Mouse (Mus musculus) bone marrow macrophage, adult 2 months (primary cell): ENCODE results near the gene Sept6. TPM values are rescaled to one million over a fixed set of nuclear protein-coding genes. Genes with fewer than 3 reads are reported as not detected.

Experiments used
- H3K27ac ChIP-seq: 2 replicates; pipeline ENCODE4 v1.5.1; 2012; ENCODE audit warnings: low read depth, low read length; ENCODE audit not compliant: insufficient read depth
- H3K4me1 ChIP-seq: 2 replicates; pipeline ENCODE4 v1.6.1; 2012; ENCODE audit warnings: low read length; ENCODE audit not compliant: control insufficient read depth, insufficient read depth
- H3K4me3 ChIP-seq: 2 replicates; pipeline ENCODE4 v1.5.1; 2012; ENCODE audit warnings: mild to moderate bottlenecking, low read length, moderate library complexity; ENCODE audit not compliant: insufficient read depth
- CTCF ChIP-seq: IDR thresholded peaks from 2 replicates; pipeline ENCODE4 v1.5.1; 2012; ENCODE audit warnings: low read depth, mild to moderate bottlenecking, low read length, moderate library complexity
- POLR2A ChIP-seq: IDR thresholded peaks from 2 replicates; pipeline ENCODE4 v1.6.1; 2012; ENCODE audit warnings: mild to moderate bottlenecking, low read depth, low read length, borderline replicate concordance
- polyA plus RNA-seq: library from polyadenylated mRNA; stranded (reverse); fragments of >200 nt; gene quantifications from 2 replicates; pipeline ENCODE4 v1.2.4, GENCODE M21; 2012; ENCODE audit not compliant: missing spikeins, insufficient read depth, insufficient read length

The Sept6 gene
- polyA plus RNA-seq, 1 experiment, result 10.5 TPM

DNA sequence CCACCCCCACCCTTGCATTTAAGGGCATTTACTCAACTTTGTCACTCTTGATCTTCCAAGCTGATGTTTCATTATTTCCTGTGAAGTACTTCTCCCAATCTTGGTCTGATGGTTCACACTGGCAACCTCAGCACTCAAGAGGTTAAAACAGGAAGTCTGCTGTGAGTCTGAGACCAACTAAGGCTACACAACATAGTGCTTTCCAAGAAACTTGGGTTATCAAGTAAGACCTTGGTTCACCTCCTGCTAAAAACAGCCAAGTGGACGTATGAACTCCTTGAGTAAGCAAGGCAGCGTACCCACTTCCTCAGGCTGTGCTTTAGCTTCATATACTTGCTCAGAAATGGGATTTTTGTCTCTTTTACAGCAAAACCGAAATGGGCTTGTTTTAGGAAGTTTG is 121.2 kb downstream of the Sept6 start:
- peak overlapping the region; percentile 35 for H3K27ac ChIP-seq
- peaks cover 8% of the 10 kb centered on the region; the same call in 1 of the 2 replicates for H3K4me1 ChIP-seq
- no peak for TF ChIP-seq POLR2A
- TF ChIP-seq CTCF, result no peak
- no peak overlapping the region for H3K4me3 ChIP-seq

- H3K4me3 ChIP-seq, result peak overlapping the region; percentile 75
- H3K4me1 ChIP-seq, result peaks cover 4% of the 10 kb centered on the region
- H3K27ac ChIP-seq, result no peak overlapping the region
- TF ChIP-seq CTCF (no peak), POLR2A (no peak)
Observed at GRCm38 (mm10) chrX:36864609-36865328, 126.8 kb downstream of the Sept6 start.

- Histone ChIP-seq H3K4me1 (peaks cover 4% of the 10 kb centered on the region), H3K27ac (peak overlapping the region; percentile 89), H3K4me3 (peak overlapping the region; percentile 75)
- TF ChIP-seq CTCF, result no peak
- TF ChIP-seq POLR2A, result no peak
Observed at GRCm38 (mm10) chrX:36863766-36864608, 127.6 kb downstream of the Sept6 start.

Other genes with a start within 250 kb of the Sept6 start
- gene Slc25a43, start 248.1 kb downstream of the Sept6 start, polyA plus RNA-seq, result 5.8 and 6.4 TPM in 2 replicates
- gene Slc25a5, start 196.1 kb downstream of the Sept6 start, polyA plus RNA-seq, result 259 and 263 TPM in 2 replicates
- 72.7 and 93.4 TPM in 2 replicates for gene Ube2a, start 117.9 kb downstream of the Sept6 start, polyA plus RNA-seq
- gene C330007P06Rik, start 117.7 kb downstream of the Sept6 start, polyA plus RNA-seq, result 38.2 and 42.6 TPM in 2 replicates
- 1.9 and 3.2 TPM in 2 replicates for gene Nkrf, start 88.9 kb downstream of the Sept6 start, polyA plus RNA-seq
- gene Sowahd, start 57.1 kb upstream of the Sept6 start, polyA plus RNA-seq, result not detected in 2 replicates
- 1,242 and 1,471 TPM in 2 replicates for gene Rpl39, start 93.6 kb upstream of the Sept6 start, polyA plus RNA-seq
- gene Upf3b, start 118.5 kb upstream of the Sept6 start, polyA plus RNA-seq, result 27.6 and 35.0 TPM in 2 replicates
- gene Nkap, start 135.0 kb upstream of the Sept6 start, polyA plus RNA-seq, result 14.4 and 19.5 TPM in 2 replicates
- not detected in 2 replicates for gene Akap14, start 177.0 kb upstream of the Sept6 start, polyA plus RNA-seq
- 150 and 162 TPM in 2 replicates for gene Ndufa1, start 199.4 kb upstream of the Sept6 start, polyA plus RNA-seq
- gene Rnf113a1, start 199.5 kb upstream of the Sept6 start, polyA plus RNA-seq, result 1.3 and 2.4 TPM in 2 replicates
- not detected in 2 replicates for gene Gm9, start 219.2 kb upstream of the Sept6 start, polyA plus RNA-seq
- not detected in 2 replicates for gene Rhox1, start 230.5 kb upstream of the Sept6 start, polyA plus RNA-seq